Mouse (Mus musculus) cerebellum, adult 2 months (tissue): Measurements from ENCODE around the gene Cep57l1. TPM values are rescaled to one million over a fixed set of nuclear protein-coding genes. Genes with fewer than 3 reads are reported as not detected.

ENCODE experiments used
- DNase-seq, 2 experiments: peaks; one replicate each; pipeline ENCODE4 v3.0.0; 2021
- H3K27ac ChIP-seq: fragments of 200-500 bp; 2 replicates; pipeline ENCODE4 v1.5.1; 2012; ENCODE audit warnings: low read length, control low read depth, inconsistent platforms; ENCODE audit not compliant: insufficient read depth
- H3K27me3 ChIP-seq: fragments of 200-500 bp; 2 replicates; pipeline ENCODE4 v1.6.1; 2012; ENCODE audit warnings: inconsistent platforms, mild to moderate bottlenecking, low read length, moderate library complexity; ENCODE audit not compliant: control insufficient read depth, insufficient read depth
- H3K4me1 ChIP-seq: fragments of 200-500 bp; 2 replicates; pipeline ENCODE4 v1.6.1; 2011; ENCODE audit warnings: low read length; ENCODE audit not compliant: control insufficient read depth, insufficient read depth
- H3K4me3 ChIP-seq: fragments of 200-500 bp; replicated peaks from 2 replicates; pipeline ENCODE3; 2011; ENCODE audit warnings: mild to moderate bottlenecking, low read depth, low read length, control low read depth; ENCODE audit not compliant: insufficient read depth
- CTCF ChIP-seq: fragments of 200-500 bp; IDR thresholded peaks from 2 replicates; pipeline ENCODE4 v1.5.1; 2011; ENCODE audit warnings: low read depth, mild to moderate bottlenecking, control low read depth, low read length, moderate library complexity, borderline replicate concordance; ENCODE audit not compliant: insufficient read depth
- POLR2A ChIP-seq: fragments of 200-500 bp; IDR thresholded peaks from 2 replicates; pipeline ENCODE4 v1.6.1; 2011; ENCODE audit warnings: low read length, control low read depth, borderline replicate concordance; ENCODE audit not compliant: insufficient read depth
- WGBS: fragments of 180-500 bp; shearing (Covaris S2); methylation state at CpG from one replicate; pipeline ENCODE4 v1.1.7; 2018; 5-methylcytosine and 5-hydroxymethylcytosine counted together
- polyA plus RNA-seq: library from polyadenylated mRNA; depleted of rRNA; stranded (reverse); fragments of >200 nt; gene quantifications from 2 replicates; pipeline ENCODE4 v1.2.3, GENCODE M21; 2012

The Cep57l1 gene
- polyA plus RNA-seq, 1 experiment = 5.3 TPM

DNA sequence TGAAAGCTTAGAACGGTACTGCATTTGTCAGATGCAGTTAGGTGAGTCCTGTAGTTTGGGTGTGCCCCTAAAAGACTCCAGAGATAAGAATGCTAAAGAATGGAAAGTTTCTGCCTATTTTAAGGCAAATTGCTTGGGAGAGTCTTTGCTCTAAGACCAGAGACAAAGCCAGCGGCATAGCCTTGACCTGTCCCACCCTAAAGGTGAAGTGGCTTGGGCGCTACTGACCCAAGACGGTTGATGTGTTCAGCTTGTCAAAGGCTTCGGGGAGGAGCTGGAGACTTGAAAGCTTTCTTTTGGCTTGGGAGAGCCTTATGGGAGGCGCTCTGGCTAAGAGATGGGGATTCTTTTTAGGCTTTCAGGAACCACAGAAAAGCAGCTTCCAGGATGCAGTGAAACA is 17.3 kb downstream of the Cep57l1 start:
- H3K4me3 ChIP-seq = no peak overlapping the region
- TF ChIP-seq POLR2A (no peak), CTCF (no peak)
- no peaks in the 10 kb centered on the region for H3K27me3 ChIP-seq
- 96% methylated on average over 6 of the region's 6 CpGs for WGBS
- no peak overlapping the region for H3K27ac ChIP-seq
- DNase-seq = no peak
- H3K4me1 ChIP-seq = no peaks in the 10 kb centered on the region

DNA sequence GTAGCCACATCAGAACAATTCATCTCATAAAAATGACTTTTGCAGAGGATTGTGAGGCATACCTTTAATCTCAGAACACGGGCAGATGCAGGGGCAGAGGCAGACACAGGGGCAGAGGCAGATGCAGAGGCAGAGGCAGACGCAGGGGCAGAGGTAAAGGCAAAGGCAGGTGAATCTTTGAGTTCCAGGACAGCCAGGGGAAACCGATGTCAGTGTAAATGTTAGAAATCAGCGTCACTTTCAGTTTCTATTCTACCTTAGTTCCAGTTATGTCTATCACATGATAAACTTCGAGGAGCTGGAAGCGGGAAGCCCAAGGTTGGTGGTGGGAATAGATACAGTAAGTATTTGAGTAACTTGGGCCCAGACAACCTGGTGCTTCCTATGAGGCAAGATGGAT is 42.4 kb downstream of the Cep57l1 start:
- 93% methylated on average over 6 of the region's 6 CpGs for WGBS
- H3K4me1 ChIP-seq = no peaks in the 10 kb centered on the region
- no peak overlapping the region for H3K4me3 ChIP-seq
- H3K27ac ChIP-seq = no peak overlapping the region
- TF ChIP-seq POLR2A (no peak), CTCF (no peak)
- no peaks in the 10 kb centered on the region for H3K27me3 ChIP-seq
- no peak for DNase-seq

DNA sequence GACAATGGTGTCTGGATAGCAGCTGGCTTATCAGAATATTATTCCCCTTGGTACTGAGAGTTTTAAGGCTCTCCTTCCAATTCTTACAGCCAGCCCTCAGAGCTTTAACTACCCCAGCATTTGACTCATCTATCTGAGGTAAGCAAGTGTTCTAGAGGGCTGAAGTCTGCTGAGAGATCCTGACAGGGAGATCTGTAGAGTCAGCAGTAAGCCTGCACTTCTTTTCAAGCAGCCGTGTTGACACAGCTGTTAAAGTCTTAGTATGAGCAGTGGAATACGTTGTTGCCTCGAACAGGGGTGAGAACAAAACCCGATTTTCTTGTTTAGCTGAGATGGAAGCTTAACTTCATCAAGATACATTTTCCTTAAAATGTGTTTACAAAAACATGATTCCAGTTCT is 43.4 kb downstream of the Cep57l1 start:
- Histone ChIP-seq H3K4me3 (no peak overlapping the region), H3K4me1 (no peaks in the 10 kb centered on the region), H3K27ac (no peak overlapping the region), H3K27me3 (no peaks in the 10 kb centered on the region)
- DNase-seq = no peak
- WGBS = 88% methylated on average over 4 of the region's 4 CpGs
- TF ChIP-seq POLR2A (no peak), CTCF (no peak)

DNA sequence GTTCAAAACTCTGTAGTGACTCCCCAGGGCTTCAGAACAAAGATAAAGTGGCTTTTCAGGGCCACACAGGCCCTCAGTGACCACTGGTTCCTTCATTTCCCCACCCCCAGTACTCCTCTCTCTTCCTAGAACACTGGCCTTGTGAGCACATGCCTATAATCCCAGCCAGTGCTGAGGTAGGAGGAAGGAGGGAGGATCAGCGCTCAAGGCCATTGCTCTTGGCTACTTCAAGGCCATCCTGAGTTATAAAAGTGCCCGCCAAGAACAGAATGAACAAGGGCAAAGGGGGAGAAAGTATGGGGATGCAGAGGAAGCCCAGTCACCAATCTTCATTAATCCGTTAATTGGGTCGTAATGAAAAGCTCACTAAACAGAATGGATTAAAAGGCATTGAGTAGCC is 44.1 kb downstream of the Cep57l1 start:
- Histone ChIP-seq H3K4me3 (no peak overlapping the region), H3K4me1 (no peaks in the 10 kb centered on the region), H3K27me3 (no peaks in the 10 kb centered on the region), H3K27ac (no peak overlapping the region)
- TF ChIP-seq CTCF (no peak), POLR2A (no peak)
- WGBS = 91% methylated on average over 4 of the region's 4 CpGs
- no peak for DNase-seq

DNA sequence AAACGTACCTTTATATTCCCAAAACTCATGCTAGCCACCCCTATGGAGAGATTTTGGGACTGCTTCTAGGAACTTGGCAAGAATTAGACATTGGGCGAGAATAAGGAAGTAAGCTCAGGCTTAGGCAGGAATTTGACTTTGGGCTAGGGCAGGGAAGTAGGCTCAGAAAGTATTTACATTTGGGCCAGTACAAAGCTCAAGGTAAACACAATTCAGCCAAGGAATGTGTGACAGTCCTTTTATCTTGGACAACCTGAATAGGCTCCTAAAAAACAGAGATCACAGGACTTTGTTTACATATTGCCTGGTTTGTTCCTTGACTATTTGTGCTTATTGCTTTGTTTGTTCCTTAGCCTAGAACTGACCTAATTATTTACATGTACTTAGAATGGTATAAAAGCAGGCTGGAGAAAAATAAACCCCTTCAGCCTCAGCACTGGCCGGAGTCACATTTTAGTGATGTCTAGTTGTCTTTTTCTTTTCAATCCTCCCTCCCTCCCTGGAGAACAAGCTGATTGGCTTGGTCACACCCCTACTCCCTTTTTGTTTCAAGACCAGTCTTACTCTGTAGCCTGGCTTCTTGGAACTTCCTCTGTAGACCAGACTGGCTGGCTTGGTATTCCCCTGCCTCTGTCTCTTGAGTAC is 45.8 kb downstream of the Cep57l1 start:
- H3K27me3 ChIP-seq = no peaks in the 10 kb centered on the region
- no peak for DNase-seq
- H3K4me1 ChIP-seq = no peaks in the 10 kb centered on the region
- H3K4me3 ChIP-seq = no peak overlapping the region
- WGBS = 81% methylated on average over 3 of the region's 3 CpGs
- no peak overlapping the region for H3K27ac ChIP-seq
- TF ChIP-seq POLR2A (no peak), CTCF (no peak)

DNA sequence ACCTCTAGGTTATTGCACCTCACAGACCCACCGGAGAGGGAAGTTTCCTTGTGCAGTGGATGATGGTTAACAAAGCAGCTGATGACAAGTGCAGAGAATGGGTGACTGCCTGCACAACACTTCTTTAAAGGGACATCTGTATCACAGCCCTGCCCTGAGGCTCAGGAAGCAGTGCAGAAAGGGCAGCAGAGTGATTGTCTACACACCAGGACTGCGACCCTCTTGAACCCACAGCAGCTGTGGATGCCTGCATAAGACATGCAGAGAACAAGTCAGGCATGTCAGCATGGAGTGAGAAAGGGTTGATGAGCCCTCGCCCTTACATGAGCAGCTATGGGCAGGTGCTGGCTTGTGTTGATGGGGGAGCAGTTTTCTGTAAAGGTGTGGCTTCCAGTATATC is 48.8 kb downstream of the Cep57l1 start:
- Histone ChIP-seq H3K4me3 (no peak overlapping the region), H3K27me3 (no peaks in the 10 kb centered on the region), H3K27ac (no peak overlapping the region), H3K4me1 (no peaks in the 10 kb centered on the region)
- DNase-seq = no peak
- 73% methylated on average over 3 of the region's 3 CpGs for WGBS
- TF ChIP-seq POLR2A (no peak), CTCF (no peak)

DNA sequence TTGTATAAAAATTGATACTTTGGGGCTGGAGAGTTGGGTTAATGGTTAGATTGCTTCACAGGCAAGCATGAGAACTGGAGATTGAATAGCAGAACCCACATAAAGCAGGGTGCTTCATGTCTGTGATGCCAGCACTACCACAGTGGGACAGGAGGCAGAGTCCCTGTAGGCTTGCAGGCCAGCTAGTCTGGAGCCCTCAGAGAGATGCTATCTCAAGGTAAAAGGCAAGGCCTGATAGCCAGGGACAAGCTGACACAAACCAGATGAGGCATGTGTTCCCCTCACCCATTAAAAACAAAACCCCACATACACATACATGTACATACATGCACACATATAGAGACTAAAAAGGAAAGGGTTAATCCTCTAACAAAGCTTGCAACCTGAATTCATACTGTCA is 51.6 kb downstream of the Cep57l1 start:
- no peaks in the 10 kb centered on the region for H3K27me3 ChIP-seq
- no peak for DNase-seq
- H3K4me1 ChIP-seq = no peaks in the 10 kb centered on the region
- no peak overlapping the region for H3K4me3 ChIP-seq
- H3K27ac ChIP-seq = no peak overlapping the region
- TF ChIP-seq CTCF = no peak
- TF ChIP-seq POLR2A = no peak

DNA sequence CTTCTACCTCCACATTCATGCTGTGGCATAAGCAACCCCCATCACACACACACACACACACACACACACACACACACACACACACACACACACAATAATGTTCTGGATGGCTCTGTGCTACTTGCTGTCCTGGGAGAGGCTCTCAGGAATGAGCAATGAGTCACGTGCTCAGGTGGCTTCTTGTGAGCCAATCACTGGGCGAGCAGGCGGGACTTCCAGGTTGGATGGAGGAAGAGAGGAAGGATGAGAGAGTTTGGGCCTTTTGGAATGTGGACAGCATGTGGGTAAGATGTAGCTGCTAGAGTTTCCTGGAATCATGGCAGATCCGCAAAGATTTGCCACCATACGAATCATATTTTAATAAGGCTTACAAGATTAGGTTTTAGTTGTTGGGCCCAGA is 52.4 kb downstream of the Cep57l1 start:
- Histone ChIP-seq H3K27ac (no peak overlapping the region), H3K4me1 (no peaks in the 10 kb centered on the region), H3K4me3 (no peak overlapping the region), H3K27me3 (no peaks in the 10 kb centered on the region)
- 95% methylated on average over 5 of the region's 5 CpGs for WGBS
- no peak for DNase-seq
- no peak for TF ChIP-seq CTCF
